Mouse (Mus musculus) adrenal gland, postnatal 25 days (tissue): ENCODE measurements around the gene Gm21905. TPM values are rescaled to one million over a fixed set of nuclear protein-coding genes. Genes with fewer than 3 reads are reported as not detected.

ENCODE experiments used
- DNase-seq: peaks from one replicate; pipeline ENCODE4 v3.0.0; 2021; ENCODE audit warnings: mixed read lengths
- long read RNA-seq: library from polyadenylated mRNA; stranded (forward); transcript quantifications from one replicate; pipeline ENCODE4 v2.0.0, GENCODE M21; 2021
- total RNA-seq: library from RNA; stranded (reverse); gene quantifications from 2 replicates; pipeline ENCODE4 v1.2.3, GENCODE M21; 2021

Gene Gm21905
- total RNA-seq, result not detected in 2 replicates
- long read RNA-seq, result 0 reads

GRCm38 (mm10) chr5:67946321-67946720 is at the start of gene Gm21905:
Gene Gm21905, minus strand, starts transcription at chr5:67946421.
- no peak for DNase-seq

GRCm38 (mm10) chr5:67990426-67990825 is 44.2 kb upstream of the Gm21905 start:
- DNase-seq, result no peak

GRCm38 (mm10) chr5:67981946-67982526 is 35.8 kb upstream of the Gm21905 start:
- no peak for DNase-seq

- no peak for DNase-seq
Measured at GRCm38 (mm10) chr5:67969536-67969935, 23.3 kb upstream of the Gm21905 start.

GRCm38 (mm10) chr5:67961708-67962629 is 15.7 kb upstream of the Gm21905 start:
- DNase-seq, result no peak

- DNase-seq, result no peak
Measured at GRCm38 (mm10) chr5:67955486-67955885, 9.3 kb upstream of the Gm21905 start.

- DNase-seq, result no peak
Measured at GRCm38 (mm10) chr5:67954097-67954496, 7.9 kb upstream of the Gm21905 start.

GRCm38 (mm10) chr5:67948074-67948473 is 1.9 kb upstream of the Gm21905 start:
- no peak for DNase-seq

GRCm38 (mm10) chr5:67947006-67947405 is 785 bp upstream of the Gm21905 start:
- DNase-seq, result no peak

GRCm38 (mm10) chr5:67944074-67944785 is 2.0 kb downstream of the Gm21905 start:
- no peak for DNase-seq

GRCm38 (mm10) chr5:67943199-67943598 is 3.0 kb downstream of the Gm21905 start:
- DNase-seq, result no peak

GRCm38 (mm10) chr5:67941369-67941768 is 4.9 kb downstream of the Gm21905 start, which contains the start of gene Gm5108:
Gene Gm5108, plus strand, starts transcription at chr5:67941669.
- DNase-seq, result no peak

GRCm38 (mm10) chr5:67931623-67932022 is 14.6 kb downstream of the Gm21905 start:
- no peak for DNase-seq

- DNase-seq, result no peak
Measured at GRCm38 (mm10) chr5:67930584-67930983, 15.6 kb downstream of the Gm21905 start.

GRCm38 (mm10) chr5:67904555-67904954 is 41.7 kb downstream of the Gm21905 start:
- no peak for DNase-seq

GRCm38 (mm10) chr5:67898921-67899320 is 47.3 kb downstream of the Gm21905 start:
- no peak for DNase-seq

GRCm38 (mm10) chr5:67884422-67885210 is 61.6 kb downstream of the Gm21905 start:
- DNase-seq, result no peak

GRCm38 (mm10) chr5:67883564-67884171 is 62.6 kb downstream of the Gm21905 start:
- DNase-seq, result no peak
